Mouse (Mus musculus) gastrocnemius, adult 2 months (tissue): ENCODE results near the gene Cpeb1. TPM values are rescaled to one million over a fixed set of nuclear protein-coding genes. Genes with fewer than 3 reads are reported as not detected.

ENCODE experiments used
- DNase-seq: peaks from one replicate; pipeline ENCODE4 v3.0.0; 2022
- H3K27ac ChIP-seq: fragments of 200-600 bp; 2 replicates; pipeline ENCODE4 v1.8.1; 2022; ENCODE audit warnings: mild to moderate bottlenecking
- H3K4me3 ChIP-seq: fragments of 200-600 bp; 2 replicates; pipeline ENCODE4 v1.8.1; 2022; ENCODE audit warnings: mild to moderate bottlenecking, moderate library complexity
- CTCF ChIP-seq: fragments of 200-600 bp; IDR thresholded peaks from 2 replicates; pipeline ENCODE4 v1.8.1; 2022; ENCODE audit warnings: antibody characterized with exemption, mild to moderate bottlenecking, moderate library complexity
- intact Hi-C: fragments of 180-260 bp; cut with DNase I; formaldehyde crosslinking; loops from one replicate; pipeline ENCODE4 v1.15.1; 2025
- total RNA-seq, 2 experiments: library from RNA; stranded (reverse); gene quantifications; 2 replicates each; pipeline ENCODE4 v1.2.3; 2021

Gene Cpeb1
- total RNA-seq, 2 experiments from 2014 or later, result 27.1 to 43.3 TPM

- TF ChIP-seq CTCF, result no peak
- intact Hi-C loops, result no loop called here
- no peak for DNase-seq
- Histone ChIP-seq H3K27ac (no peak overlapping the region), H3K4me3 (no peak overlapping the region)
Observed at GRCm38 (mm10) chr7:81464116-81464515, 8.9 kb upstream of the Cpeb1 start.

GRCm38 (mm10) chr7:81462815-81463214 lies 7.5 kb upstream of the Cpeb1 start:
- Histone ChIP-seq H3K4me3 (no peak overlapping the region), H3K27ac (no peak overlapping the region)
- intact Hi-C loops, result no loop called here
- TF ChIP-seq CTCF, result no peak
- DNase-seq, result no peak

GRCm38 (mm10) chr7:81454331-81455039 lies 780 bp downstream of the Cpeb1 start:
- peak; percentile 88 for DNase-seq
- intact Hi-C loops, result loop anchor here (2.0 to 5.0 kb wide), 3 partner anchors 38 to 87 kb away; partner anchors contain the start of gene Ap3b2
- peak overlapping the region; percentile 91 for H3K4me3 ChIP-seq
- TF ChIP-seq CTCF, result no peak
- H3K27ac ChIP-seq, result peak overlapping the region; percentile 90

- peak; percentile 82 for DNase-seq
- peak overlapping the region; percentile 91 for H3K4me3 ChIP-seq
- TF ChIP-seq CTCF, result peak; percentile 39; the same call in 1 of the 2 replicates
- intact Hi-C loops, result loop anchor here (2.0 to 5.0 kb wide), 2 partner anchors 39 to 86 kb away; partner anchors contain the start of gene Ap3b2
- peak overlapping the region; percentile 90 for H3K27ac ChIP-seq
Observed at GRCm38 (mm10) chr7:81453443-81454274, 1.6 kb downstream of the Cpeb1 start.

GRCm38 (mm10) chr7:81452971-81453441 lies 2.3 kb downstream of the Cpeb1 start:
- intact Hi-C loops, result loop anchor here (5.0 kb wide), 1 partner anchor 86 kb away; no protein-coding TSS in a partner anchor
- peak overlapping the region; percentile 91 for H3K4me3 ChIP-seq
- DNase-seq, result peak; percentile 81
- no peak for TF ChIP-seq CTCF
- peak overlapping the region; percentile 90 for H3K27ac ChIP-seq

- Histone ChIP-seq H3K4me3 (no peak overlapping the region), H3K27ac (no peak overlapping the region)
- TF ChIP-seq CTCF, result peak; percentile 76
- DNase-seq, result peak; percentile 46
- intact Hi-C loops, result loop anchor here (5.0 kb wide), 1 partner anchor 378 kb away; no protein-coding TSS in a partner anchor
Observed at GRCm38 (mm10) chr7:81398957-81399356, 56.3 kb downstream of the Cpeb1 start.

GRCm38 (mm10) chr7:81379363-81379762 lies 75.9 kb downstream of the Cpeb1 start:
- H3K27ac ChIP-seq, result no peak overlapping the region
- intact Hi-C loops, result no loop called here
- H3K4me3 ChIP-seq, result no peak overlapping the region
- no peak for DNase-seq
- TF ChIP-seq CTCF, result no peak

GRCm38 (mm10) chr7:81372337-81372920 lies 82.8 kb downstream of the Cpeb1 start:
- peak; percentile 84 for DNase-seq
- no peak for TF ChIP-seq CTCF
- H3K4me3 ChIP-seq, result peak overlapping the region; percentile 64
- H3K27ac ChIP-seq, result peak overlapping the region; percentile 89
- intact Hi-C loops, result no loop called here

- intact Hi-C loops, result no loop called here
- TF ChIP-seq CTCF, result no peak
- H3K4me3 ChIP-seq, result peak overlapping the region; percentile 64
- H3K27ac ChIP-seq, result peak overlapping the region; percentile 89
- peak; percentile 41 for DNase-seq
Observed at GRCm38 (mm10) chr7:81371811-81372210, 83.5 kb downstream of the Cpeb1 start.

- DNase-seq, result no peak
- intact Hi-C loops, result loop anchor here (5.0 kb wide), 1 partner anchor 83 kb away; no protein-coding TSS in a partner anchor
- peak overlapping the region; percentile 35 for H3K27ac ChIP-seq
- no peak overlapping the region for H3K4me3 ChIP-seq
- TF ChIP-seq CTCF, result no peak
Observed at GRCm38 (mm10) chr7:81369724-81370123, 85.5 kb downstream of the Cpeb1 start.

- Histone ChIP-seq H3K4me3 (no peak overlapping the region), H3K27ac (peak overlapping the region; percentile 85)
- intact Hi-C loops, result loop anchor here (5.0 kb wide), 1 partner anchor 84 kb away; no protein-coding TSS in a partner anchor
- no peak for TF ChIP-seq CTCF
- DNase-seq, result peak; percentile 57
Observed at GRCm38 (mm10) chr7:81367946-81368345, 87.3 kb downstream of the Cpeb1 start.

GRCm38 (mm10) chr7:81356975-81357374 lies 98.3 kb downstream of the Cpeb1 start:
- intact Hi-C loops, result no loop called here
- DNase-seq, result no peak
- peak overlapping the region; percentile 90 for H3K27ac ChIP-seq
- peak overlapping the region; percentile 23 for H3K4me3 ChIP-seq
- no peak for TF ChIP-seq CTCF
